ENCODE assay signal across 19 mouse cellular contexts in the genomic region with DNA sequence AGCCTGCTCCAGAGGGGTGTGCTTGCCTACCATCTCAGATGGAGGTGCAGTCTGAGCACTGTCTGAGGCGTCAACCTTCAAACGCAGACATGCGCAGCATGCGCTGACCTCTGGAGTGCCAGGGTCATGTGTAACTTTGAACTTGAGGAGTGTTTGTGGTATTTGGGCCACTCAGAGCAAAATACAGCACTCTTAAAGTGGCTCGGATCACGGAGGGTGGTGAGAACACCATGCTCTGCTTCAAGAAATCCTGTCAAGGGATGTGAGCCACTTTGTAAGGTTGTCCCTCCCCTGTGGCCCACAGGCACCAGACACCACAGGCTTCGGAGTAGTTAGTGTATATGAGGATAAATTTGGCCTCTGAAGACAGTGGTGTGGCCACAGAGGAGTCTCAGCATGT. TPM values are rescaled to one million over a fixed set of nuclear protein-coding genes. Genes with fewer than 3 reads are reported as not detected.
DNase-seq lines count a peak whose midpoint lies in the region; ATAC-seq lines count a peak whose summit lies in the region.
"Had no signal": no experiment of that assay in that cellular context is flagged by ENCODE, and none has a peak within 500 bp of the region (broad histone marks: within the 10 kb centered on the region; RNA-seq: fewer than 3 reads in every experiment).

No protein-coding gene starts in this region.

- peaks cover 25% of the 10 kb centered on the region for H3K4me1 ChIP-seq in midbrain, embryonic 11.5 days (ENCODE audit: control insufficient read depth, insufficient read depth, low read length)
- peaks cover 22% of the 10 kb centered on the region for H3K4me1 ChIP-seq in midbrain, embryonic 16.5 days (ENCODE audit: control insufficient read depth, insufficient read depth, low read length)
- peaks cover 66% of the 10 kb centered on the region for H3K4me1 ChIP-seq in forebrain, embryonic 10.5 days
- peaks cover 39% of the 10 kb centered on the region for H3K4me1 ChIP-seq in forebrain, embryonic 14.5 days (ENCODE audit: control insufficient read depth, insufficient read depth, low read length)
- H3K4me1 ChIP-seq in limb, embryonic 13.5 days = peaks cover 61% of the 10 kb centered on the region

- no peak overlapping the region for H3K27ac ChIP-seq in midbrain, embryonic 11.5 days (ENCODE audit: low read depth, low read length)
- no peak overlapping the region for H3K27ac ChIP-seq in midbrain, embryonic 16.5 days (ENCODE audit: low read length)
- peak overlapping the region; percentile 97 for H3K27ac ChIP-seq in forebrain, embryonic 10.5 days
- peak overlapping the region; percentile 86 for H3K27ac ChIP-seq in forebrain, embryonic 14.5 days (ENCODE audit: low read depth, low read length)
- H3K27ac ChIP-seq in limb, embryonic 13.5 days = peak overlapping the region; percentile 93
- H3K27ac ChIP-seq: heart, embryonic 13.5 days had no signal

- no peaks in the 10 kb centered on the region for H3K27me3 ChIP-seq in midbrain, embryonic 11.5 days (ENCODE audit: control insufficient read depth, insufficient read depth, low read length)
- no peaks in the 10 kb centered on the region for H3K27me3 ChIP-seq in midbrain, embryonic 16.5 days (ENCODE audit: control insufficient read depth, insufficient read depth, low read depth, low read length)
- H3K27me3 ChIP-seq in forebrain, embryonic 10.5 days (ENCODE audit: poor library complexity, severe bottlenecking) = no peaks in the 10 kb centered on the region
- no peaks in the 10 kb centered on the region for H3K27me3 ChIP-seq in forebrain, embryonic 14.5 days (replicated peaks; ENCODE audit: control insufficient read depth, insufficient read depth, low read length)
- H3K27me3 ChIP-seq in limb, embryonic 13.5 days = no peaks in the 10 kb centered on the region
- H3K27me3 ChIP-seq: embryonic facial prominence, embryonic 13.5 days; kidney, embryonic 15.5 days had no signal

- DNase-seq in midbrain, embryonic 11.5 days (ENCODE audit: low spot score, missing footprints) = peak; percentile 82
- DNase-seq in forebrain, embryonic 10.5 days (ENCODE audit: extremely low spot score, low spot score) = no peak
- no peak for DNase-seq in forebrain, embryonic 14.5 days (ENCODE audit: low spot score)
- DNase-seq in ovary, postnatal 36 days (ENCODE audit: low spot score) = no peak
- DNase-seq in kidney, postnatal 10 days = no peak
- no peak for DNase-seq in retina, postnatal 1 day
- DNase-seq: cerebellum, postnatal 36 days; gastrocnemius, postnatal 14 days; layer of hippocampus, adult 9-11 months; left cerebral cortex, postnatal 4 days; liver, postnatal 0 days; right cerebral cortex, postnatal 25 days; thymus, postnatal 14 days had no signal

- no peak overlapping the region for H3K9ac ChIP-seq in midbrain, embryonic 11.5 days (ENCODE audit: low read length)
- no peak overlapping the region for H3K9ac ChIP-seq in midbrain, embryonic 16.5 days (ENCODE audit: low read depth, low read length)
- H3K9ac ChIP-seq in forebrain, embryonic 14.5 days (ENCODE audit: low read length) = no peak overlapping the region
- H3K9ac ChIP-seq in limb, embryonic 13.5 days = no peak overlapping the region
- H3K9ac ChIP-seq: embryonic facial prominence, embryonic 13.5 days; heart, embryonic 13.5 days; kidney, embryonic 15.5 days; liver, postnatal 0 days had no signal

- no peaks in the 10 kb centered on the region for H3K9me3 ChIP-seq in midbrain, embryonic 11.5 days (ENCODE audit: control insufficient read depth, low read length)
- H3K9me3 ChIP-seq in midbrain, embryonic 16.5 days (replicated peaks; ENCODE audit: control insufficient read depth, low read length, poor library complexity, severe bottlenecking) = no peaks in the 10 kb centered on the region
- H3K9me3 ChIP-seq in forebrain, embryonic 10.5 days = no peaks in the 10 kb centered on the region
- no peaks in the 10 kb centered on the region for H3K9me3 ChIP-seq in forebrain, embryonic 14.5 days (replicated peaks; ENCODE audit: control insufficient read depth, low read length)
- no peaks in the 10 kb centered on the region for H3K9me3 ChIP-seq in limb, embryonic 13.5 days
- H3K9me3 ChIP-seq: embryonic facial prominence, embryonic 13.5 days; heart, embryonic 13.5 days; kidney, embryonic 15.5 days had no signal

- no peak for ATAC-seq in midbrain, embryonic 11.5 days (ENCODE audit: low FRiP score)
- ATAC-seq in midbrain, embryonic 16.5 days = no peak
- no peak for ATAC-seq in forebrain, embryonic 14.5 days
- no peak for ATAC-seq in limb, embryonic 13.5 days (ENCODE audit: low FRiP score, low read depth)
- ATAC-seq: CD4-positive, CD25-positive, alpha-beta regulatory T cell, adult 4 months; liver, postnatal 0 days had no signal

- no peaks in the 10 kb centered on the region for H3K36me3 ChIP-seq in midbrain, embryonic 11.5 days (ENCODE audit: control insufficient read depth, insufficient read depth, low read length)
- H3K36me3 ChIP-seq in midbrain, embryonic 16.5 days (ENCODE audit: control insufficient read depth, insufficient read depth, low read length) = no peaks in the 10 kb centered on the region
- no peaks in the 10 kb centered on the region for H3K36me3 ChIP-seq in forebrain, embryonic 10.5 days (replicated peaks)
- no peaks in the 10 kb centered on the region for H3K36me3 ChIP-seq in forebrain, embryonic 14.5 days (ENCODE audit: control insufficient read depth, insufficient read depth, low read length)
- 0 out of 2 replicates have a peak, but pooled peaks cover 5% of the 10 kb centered on the region for H3K36me3 ChIP-seq in limb, embryonic 13.5 days
- H3K36me3 ChIP-seq: embryonic facial prominence, embryonic 13.5 days; heart, embryonic 13.5 days; kidney, embryonic 15.5 days had no signal

- H3K4me3 ChIP-seq in midbrain, embryonic 11.5 days (ENCODE audit: low read depth, low read length) = no peak overlapping the region
- H3K4me3 ChIP-seq in midbrain, embryonic 16.5 days (ENCODE audit: low read depth, low read length) = no peak overlapping the region
- no peak overlapping the region for H3K4me3 ChIP-seq in forebrain, embryonic 10.5 days
- H3K4me3 ChIP-seq in forebrain, embryonic 14.5 days (ENCODE audit: low read depth, low read length) = no peak overlapping the region
- no peak overlapping the region for H3K4me3 ChIP-seq in limb, embryonic 13.5 days
- H3K4me3 ChIP-seq: embryonic facial prominence, embryonic 13.5 days; heart, embryonic 13.5 days; kidney, embryonic 15.5 days had no signal

- WGBS in midbrain, embryonic 11.5 days = 95% methylated on average over 7 of the region's 7 CpGs
- 92% methylated on average over 7 of the region's 7 CpGs for WGBS in midbrain, embryonic 16.5 days
- WGBS in forebrain, embryonic 10.5 days = 91% methylated on average over 7 of the region's 7 CpGs
- WGBS in forebrain, embryonic 14.5 days = 94% methylated on average over 7 of the region's 7 CpGs
- 89% methylated on average over 7 of the region's 7 CpGs for WGBS in limb, embryonic 13.5 days

- no peak overlapping the region for H3K4me2 ChIP-seq in midbrain, embryonic 11.5 days
- no peak overlapping the region for H3K4me2 ChIP-seq in midbrain, embryonic 16.5 days (ENCODE audit: low read length)
- no peak overlapping the region for H3K4me2 ChIP-seq in forebrain, embryonic 14.5 days (ENCODE audit: low read length)
- H3K4me2 ChIP-seq in limb, embryonic 13.5 days (replicated peaks) = no peak overlapping the region
- H3K4me2 ChIP-seq: embryonic facial prominence, embryonic 13.5 days; heart, embryonic 13.5 days; kidney, embryonic 15.5 days had no signal

RNA-seq across cellular contexts. Expression of a gene that starts 42.3 kb away (rescaled TPM):
- not detected in 2 replicates for polyA plus RNA-seq in midbrain, embryonic 11.5 days (2014; fragmentation: Nextera tagmentation; extraction: Ambion mirVana)
- not detected in 2 replicates for polyA plus RNA-seq in midbrain, embryonic 16.5 days (2015; fragmentation: Nextera tagmentation; extraction: Ambion mirVana)
- not detected in 2 replicates for polyA plus RNA-seq in forebrain, embryonic 10.5 days (2016; fragmentation: Nextera tagmentation; extraction: Ambion mirVana)
- not detected in 2 replicates for polyA plus RNA-seq in forebrain, embryonic 14.5 days (2014; fragmentation: Nextera tagmentation; extraction: Ambion mirVana)
- not detected in 2 replicates for polyA plus RNA-seq in limb, embryonic 13.5 days (2015; fragmentation: Nextera tagmentation; extraction: Ambion mirVana)
- polyA plus RNA-seq: CD4-positive, CD25-positive, alpha-beta regulatory T cell, adult 4 months; embryonic facial prominence, embryonic 13.5 days; heart, embryonic 13.5 days; liver, postnatal 0 days had no signal

Comparison
In these comparisons a context has a peak if more than half of its experiments do, and no peak if none do; other contexts are left out.
1. H3K27ac ChIP-seq: peak in forebrain, embryonic 10.5 days (single experiment), forebrain, embryonic 14.5 days (single experiment) and limb, embryonic 13.5 days (single experiment); none in midbrain, embryonic 11.5 days (single experiment) and midbrain, embryonic 16.5 days (single experiment).